Mouse (Mus musculus) gastrocnemius, postnatal 4 days (tissue): Measurements from ENCODE around the gene Col4a3. TPM values are rescaled to one million over a fixed set of nuclear protein-coding genes. Genes with fewer than 3 reads are reported as not detected.

Experiments
- DNase-seq, 2 experiments: peaks; one replicate each; pipeline ENCODE4 v3.0.0; 2021 to 2022; ENCODE audit warnings: low spot score in 2 of 2, mixed read lengths in 2 of 2
- total RNA-seq, 2 experiments: library from RNA; stranded (reverse); gene quantifications; 2 replicates each; pipeline ENCODE4 v1.2.3; 2021

Col4a3 gene
- total RNA-seq, 2 experiments from 2014 or later = 0.21 to 0.52 TPM

DNA sequence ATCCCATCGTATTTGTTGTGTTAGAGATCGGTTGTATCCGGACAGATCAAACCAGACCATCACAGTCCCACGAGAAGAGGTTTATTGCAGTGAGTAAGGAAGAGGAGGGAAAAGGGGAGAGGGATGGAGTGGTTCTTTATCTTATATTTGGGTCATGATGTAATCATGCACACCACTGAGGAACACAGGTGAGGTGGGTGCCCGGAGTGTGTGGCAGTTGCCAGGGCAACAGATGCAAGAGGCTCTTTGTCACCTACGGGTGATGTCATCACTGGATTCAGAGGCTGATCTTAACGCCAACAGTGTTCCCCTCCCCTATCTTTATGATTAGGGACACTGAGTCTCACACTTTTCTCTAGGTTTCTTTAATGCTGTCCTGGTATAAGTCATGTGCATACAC is 18.6 kb downstream of the Col4a3 start:
- no peak for DNase-seq

DNA sequence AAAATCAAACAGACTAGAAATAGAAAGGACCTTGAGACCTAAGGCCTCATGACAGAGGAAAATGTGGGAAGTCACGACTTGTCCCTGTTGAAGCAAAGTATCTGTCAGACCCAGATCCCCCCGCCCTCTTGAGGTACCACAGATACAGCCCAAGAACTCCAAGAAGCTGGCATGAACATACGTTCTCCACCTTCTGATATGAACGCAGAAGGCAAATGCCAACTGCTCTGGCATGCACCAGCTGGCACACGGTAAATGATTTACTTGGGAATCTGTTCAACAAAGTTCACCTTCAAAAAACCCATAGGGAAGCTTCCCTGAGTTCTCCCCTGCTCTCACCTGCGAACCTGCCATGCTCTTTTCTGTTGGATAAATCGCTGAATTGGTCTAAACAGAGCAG is 19.1 kb downstream of the Col4a3 start:
- no peak for DNase-seq

DNA sequence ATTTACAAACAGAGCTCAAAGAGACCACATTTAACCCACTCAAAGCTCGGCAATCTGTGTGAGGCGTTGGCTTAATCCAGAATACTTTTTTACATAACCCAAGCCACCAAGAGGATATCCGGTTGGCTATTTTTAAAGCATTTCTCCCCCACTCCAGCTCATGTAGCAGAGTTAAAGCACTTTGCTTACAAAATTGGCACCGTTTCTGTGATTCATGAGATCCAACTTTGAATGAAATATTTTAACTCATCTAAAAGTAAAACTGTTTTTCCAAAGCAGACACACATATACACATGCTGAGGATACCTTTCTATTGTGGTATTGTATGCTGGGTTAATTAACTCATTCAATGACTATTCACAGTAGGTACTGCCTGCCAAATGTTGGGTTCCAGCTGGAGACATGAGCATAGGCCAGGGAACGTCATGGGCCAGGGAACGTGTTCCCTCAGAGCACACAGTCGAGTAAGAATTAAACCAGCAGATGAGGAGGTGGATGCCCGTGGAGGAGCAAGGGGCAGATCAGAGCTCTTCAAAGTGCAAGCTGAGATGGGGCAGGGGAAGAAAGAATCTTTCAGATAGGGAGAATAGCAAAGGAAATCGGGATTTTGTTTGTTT is 22.0 kb downstream of the Col4a3 start:
- no peak for DNase-seq

DNA sequence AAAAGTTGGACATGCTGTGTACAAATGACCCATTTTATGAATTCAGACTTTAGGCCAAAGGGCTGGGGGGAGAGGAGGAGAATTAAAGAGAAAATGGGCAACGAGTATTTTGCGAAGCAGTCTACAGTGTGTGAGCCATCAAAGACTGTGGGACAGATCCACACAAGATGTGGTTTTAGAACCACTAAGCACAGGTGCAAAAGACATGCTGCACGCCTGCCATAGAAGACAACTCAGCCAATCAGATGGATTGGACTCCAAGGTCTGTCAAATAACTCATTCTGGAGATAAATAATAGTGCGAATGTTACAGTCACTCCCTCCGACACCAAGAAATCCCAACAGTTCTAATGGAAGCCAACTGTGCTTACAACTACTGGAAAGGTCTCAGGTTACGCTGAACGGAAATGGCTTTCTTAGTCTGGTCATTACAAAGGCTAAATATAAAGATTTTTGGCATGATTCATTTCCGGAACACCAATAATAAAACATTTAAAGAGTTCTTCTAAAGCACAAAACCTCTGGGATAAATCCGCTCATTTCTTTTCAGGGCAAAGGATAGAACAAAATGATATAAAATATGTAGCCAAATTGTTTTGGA is 25.4 kb downstream of the Col4a3 start:
- no peak for DNase-seq

DNA sequence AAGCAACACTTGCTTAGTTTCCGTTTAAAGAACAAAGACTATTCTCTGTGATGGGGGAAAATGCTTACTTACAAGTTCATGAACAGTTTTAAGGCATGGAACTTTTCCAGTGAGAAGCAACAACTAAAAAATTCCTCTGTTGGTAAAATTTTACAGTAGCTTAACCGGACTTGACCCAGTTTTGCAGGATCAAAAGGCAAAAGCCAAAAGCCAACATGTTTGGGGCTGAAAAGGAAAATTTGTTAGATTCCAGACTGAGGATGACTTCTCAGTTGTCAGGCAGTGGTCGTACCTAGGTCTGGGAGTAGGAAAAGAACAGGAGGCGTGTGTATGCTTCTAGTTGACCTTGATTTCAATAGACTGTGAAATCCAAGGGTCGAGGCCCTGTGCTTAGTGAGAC is 31.3 kb downstream of the Col4a3 start:
- no peak for DNase-seq

DNA sequence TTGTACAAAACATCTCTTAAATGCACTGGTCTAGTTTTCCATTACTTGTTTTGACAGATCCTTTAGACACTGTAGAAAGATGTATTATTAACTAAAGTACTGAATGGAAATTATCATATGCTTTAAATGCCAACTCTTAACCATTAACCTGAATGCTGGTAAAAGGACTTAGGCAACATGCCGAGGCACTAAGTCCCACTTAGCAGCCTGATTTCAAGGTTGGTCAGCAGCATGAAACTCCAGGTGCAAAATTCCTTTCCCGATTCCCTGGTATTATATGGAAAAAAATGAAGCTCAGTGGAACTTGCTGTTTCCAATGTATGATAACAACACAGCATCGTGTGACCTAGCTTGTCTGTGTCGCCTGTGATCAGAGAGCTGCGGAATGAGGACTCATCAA is 31.9 kb downstream of the Col4a3 start:
- no peak for DNase-seq

DNA sequence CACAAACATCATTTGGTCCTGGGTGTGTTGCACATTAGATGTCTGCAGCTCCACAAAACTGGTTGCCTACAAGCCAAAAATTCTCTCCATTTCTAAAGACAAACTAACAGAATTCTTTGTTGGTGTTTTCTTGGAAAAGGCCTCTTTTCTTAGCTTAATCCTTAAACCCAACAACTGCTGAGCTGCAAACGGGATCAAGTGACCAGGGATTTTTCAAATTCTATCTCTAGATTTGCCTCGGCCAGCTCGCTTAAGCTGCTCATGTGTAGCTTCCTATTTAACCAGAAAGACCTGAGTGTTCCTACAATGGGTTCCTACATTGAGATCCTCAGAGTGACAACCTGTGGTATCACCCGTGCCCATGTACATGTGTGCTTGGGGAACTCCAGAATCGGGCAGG is 33.3 kb downstream of the Col4a3 start:
- no peak for DNase-seq

DNA sequence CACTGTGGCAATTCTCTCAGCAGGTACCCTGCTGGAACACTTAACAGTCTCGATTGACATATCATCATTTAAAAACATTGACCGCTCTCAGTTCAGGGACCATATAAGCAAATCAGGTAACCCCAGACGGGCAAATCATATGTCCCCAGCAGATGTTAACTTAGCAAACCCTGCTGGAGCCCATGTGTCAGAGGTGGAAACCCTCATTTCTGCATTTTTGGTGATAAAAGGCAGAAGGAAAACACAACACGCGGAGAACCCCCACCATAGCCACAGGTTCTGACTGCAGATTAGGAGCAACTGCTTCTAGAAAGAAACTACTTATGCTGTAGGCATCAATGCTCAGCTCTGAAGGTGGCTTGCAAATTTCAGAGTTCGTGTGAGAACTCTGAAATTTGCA is 38.2 kb downstream of the Col4a3 start:
- DNase-seq = no peak

DNA sequence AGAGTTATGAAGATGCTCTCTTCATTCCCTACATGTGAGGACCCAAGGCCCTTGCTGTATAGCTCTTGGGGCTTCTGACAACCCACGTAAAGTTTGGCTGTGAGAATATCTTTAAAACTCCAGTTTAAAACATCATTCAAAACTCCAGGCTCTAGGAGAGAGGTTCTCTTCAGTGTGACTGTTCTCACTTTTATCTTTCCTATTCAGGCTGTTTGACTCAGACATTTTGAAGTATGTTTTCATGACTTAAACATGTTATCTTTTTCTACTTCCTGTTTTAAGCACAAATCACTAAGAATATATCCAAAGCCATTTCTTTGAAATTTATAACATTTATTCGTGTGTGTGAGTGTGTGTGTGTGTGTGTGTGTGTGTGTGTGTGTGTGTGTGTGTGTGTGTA is 38.8 kb downstream of the Col4a3 start:
- DNase-seq = no peak

DNA sequence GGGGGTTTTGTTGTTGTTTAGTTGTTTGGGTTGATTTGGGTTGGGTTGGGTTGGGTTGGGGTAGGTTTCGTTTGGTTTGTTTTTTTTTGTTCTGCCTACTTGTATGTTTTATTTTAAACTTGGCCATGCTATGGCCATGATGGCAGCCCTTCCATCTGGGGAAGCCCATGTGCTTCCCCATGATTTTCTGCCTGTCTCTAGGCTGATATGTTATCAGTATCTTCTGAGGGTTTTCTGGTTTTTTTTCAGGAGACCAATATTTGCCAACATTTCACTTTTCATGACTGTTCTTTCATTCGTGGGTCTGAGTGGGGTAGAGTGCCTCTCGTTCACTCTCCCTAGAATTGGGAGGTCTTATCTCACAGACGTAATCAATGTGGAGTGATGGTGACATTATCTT is 40.9 kb downstream of the Col4a3 start:
- DNase-seq = no peak

DNA sequence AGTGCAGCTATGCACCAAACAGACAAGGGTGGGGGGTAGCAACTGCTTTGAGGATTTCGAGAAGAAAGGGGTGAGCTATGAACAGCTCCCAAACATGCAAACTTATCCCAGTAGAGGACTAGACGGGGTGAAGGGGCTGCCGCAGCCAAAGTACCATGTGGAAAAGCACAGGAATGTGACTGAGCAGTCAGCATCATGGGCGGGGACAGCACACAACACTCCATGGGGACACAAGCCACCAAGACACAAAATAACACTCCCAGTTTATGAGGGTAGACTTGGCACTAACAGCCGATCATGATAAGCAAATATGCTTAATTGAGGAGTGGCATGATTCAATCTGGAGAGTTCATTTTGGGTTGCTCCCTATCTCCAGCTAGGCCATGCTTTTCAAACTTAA is 42.8 kb downstream of the Col4a3 start:
- DNase-seq = no peak

DNA sequence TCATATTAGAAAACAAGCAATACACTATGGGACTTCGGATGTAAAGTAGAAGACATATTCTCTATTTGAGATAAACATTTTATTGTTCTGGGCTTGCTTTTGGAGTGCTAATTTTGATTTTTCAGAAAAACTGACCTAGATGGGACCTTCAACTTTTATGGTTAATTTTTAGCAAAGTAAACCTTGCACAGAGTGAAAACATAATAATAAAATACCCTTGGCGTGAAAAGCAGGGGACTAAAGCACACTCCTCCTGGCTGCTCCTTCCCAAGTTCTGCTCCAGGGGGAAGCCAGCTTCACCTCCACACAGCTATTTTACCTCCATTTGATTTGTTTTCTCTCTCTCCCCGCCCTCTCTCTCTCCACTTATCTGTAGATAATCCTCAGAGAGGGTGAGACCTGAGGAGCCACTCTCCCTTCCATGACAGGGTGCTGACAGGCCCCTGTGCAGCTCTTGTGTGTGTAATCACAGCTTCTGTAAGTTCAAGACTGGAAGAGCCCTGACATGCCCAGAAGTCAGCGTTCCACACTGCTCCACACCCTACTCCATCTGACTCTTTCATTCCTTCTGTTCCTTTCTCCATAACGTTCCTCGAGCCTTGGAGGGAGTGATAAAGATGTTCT is 44.6 kb downstream of the Col4a3 start:
- DNase-seq = no peak

DNA sequence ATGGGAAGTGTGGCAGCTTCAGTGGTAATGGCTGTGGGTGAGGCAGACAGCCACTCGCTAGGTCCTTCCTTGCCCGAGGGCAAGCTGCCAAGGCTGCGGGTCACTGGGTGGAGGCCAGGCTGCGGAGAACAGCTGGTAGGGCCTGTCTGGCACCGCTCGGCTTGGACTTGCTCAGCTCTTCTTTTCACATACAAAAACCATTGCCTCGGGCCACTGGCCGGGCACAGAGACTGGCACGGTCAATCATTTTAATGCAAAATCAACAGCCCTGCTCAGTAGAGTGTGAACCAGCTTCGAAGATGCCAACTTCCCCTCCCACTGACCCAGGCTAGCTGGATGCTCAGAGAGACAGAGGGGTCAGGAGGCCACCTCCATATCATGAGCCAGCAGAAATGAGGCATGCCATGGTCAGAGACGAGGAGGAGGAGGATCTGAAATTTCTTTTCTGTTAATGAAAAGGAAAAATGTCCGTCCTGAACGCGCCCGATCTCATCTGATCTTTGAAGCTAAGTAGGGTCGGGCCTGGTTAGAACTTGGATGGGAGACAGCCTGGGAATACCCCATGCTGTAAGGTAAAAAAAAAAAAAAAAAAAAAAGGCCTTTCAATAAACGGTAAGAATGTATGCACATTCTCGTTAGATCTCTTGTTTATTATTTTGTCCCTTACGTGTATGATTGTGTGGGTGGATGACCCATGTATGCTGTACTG is 48.0 kb downstream of the Col4a3 start:
- peak; percentile 48 to 77 for DNase-seq

DNA sequence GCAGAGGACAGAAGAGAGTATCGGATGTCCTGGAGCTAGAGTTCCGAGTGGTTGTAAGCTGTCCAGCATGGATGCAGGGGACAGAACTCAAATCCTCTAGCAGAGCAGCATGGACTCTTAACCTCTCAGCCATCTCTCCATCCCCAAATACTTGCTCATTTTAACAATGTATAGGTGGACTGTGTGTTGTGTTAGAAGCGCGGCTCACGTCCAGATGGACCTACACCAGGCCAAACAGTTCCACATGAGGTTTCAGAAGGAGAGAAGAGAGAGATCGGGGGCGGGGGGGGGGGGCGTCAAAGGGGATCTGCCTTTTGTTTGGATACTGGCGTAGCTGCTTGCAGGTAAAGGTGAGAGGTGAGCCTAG is 48.5 kb downstream of the Col4a3 start:
- DNase-seq = no peak

DNA sequence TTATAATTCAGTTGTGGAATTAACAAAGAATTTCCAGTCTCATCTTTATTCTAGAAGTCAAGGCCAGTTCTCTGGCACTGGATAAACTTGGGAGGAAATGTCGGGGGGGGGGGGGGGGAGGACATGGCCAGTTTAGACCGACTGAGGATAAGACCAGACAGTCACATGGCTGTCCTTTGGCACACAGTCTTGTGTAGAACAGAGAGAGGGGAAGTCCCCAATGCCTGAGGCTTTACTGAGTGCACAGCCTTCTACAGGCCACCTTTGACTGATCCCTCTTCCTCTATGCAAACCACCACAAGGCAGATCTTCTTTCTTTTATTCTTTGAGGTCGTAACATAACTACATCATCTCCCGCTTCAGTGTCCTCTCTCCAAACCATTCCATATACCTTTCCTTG is 49.6 kb downstream of the Col4a3 start:
- DNase-seq = no peak

DNA sequence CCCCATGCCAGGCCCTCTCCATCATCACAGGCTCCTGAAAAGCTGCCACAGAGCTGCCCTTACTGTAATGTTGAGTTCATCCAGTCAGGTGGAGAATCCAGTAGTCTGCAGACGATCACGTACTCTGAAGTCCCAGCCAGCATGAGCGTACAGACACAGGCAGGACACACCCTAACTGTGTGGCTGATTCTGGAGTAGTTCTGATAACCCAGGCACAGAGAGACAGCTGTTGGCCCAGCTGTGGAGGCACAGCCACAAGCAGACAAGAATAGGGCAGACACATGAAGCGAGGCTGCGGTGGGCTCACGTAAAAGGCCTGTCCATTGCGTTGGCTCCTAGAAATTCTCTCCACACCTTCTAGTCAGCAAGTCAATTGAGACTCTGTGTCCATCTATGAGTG is 50.7 kb downstream of the Col4a3 start:
- DNase-seq = no peak

DNA sequence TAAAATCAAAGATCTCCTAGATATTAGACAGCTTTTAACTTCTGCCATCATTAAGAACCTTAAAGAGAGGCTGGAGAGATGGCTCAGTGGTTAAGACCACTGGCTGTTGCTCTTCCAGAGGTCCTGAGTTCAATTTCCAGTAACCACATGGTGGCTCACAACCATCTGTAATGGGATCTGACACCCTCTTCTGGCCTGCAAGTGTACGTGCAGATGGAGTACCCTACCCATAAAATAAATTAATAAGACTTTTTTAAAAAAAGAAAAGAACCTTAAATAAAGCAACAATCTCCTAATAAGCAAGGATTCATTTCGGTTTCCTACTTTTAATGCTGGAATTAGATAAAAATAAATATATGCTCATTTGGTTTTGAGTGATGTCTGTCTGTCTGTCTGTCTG is 51.7 kb downstream of the Col4a3 start:
- no peak for DNase-seq

DNA sequence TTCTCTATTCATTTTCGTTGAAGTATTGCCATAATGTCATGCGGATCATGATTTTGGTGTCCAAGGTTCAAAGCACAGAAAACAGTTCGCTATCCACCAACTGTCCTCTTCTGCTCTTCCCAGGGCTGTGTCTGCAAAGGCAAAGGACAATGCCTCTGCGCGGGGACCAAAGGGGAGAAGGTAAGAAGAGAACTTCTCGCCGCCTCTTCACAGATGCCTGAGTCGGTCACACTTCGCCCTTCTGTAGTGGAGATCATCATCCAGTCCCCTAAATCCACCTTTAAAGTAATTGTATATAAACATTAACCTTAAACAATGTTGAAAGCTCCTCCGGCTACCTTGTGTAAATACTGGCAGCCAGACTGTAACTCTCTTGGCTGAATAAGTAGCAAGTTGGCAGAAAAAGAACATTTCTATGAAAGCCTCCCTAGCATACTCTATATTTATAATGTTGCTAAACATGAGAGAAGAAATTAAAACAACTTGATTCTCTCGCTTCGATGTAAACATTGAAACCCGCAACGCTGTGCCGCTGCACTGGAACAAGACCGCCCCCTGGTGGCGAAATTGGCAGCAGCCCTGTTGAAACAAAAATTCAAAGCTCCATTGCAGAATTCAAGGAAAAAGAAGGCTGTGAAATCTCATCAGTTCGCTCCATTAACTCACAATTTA is 54.7 kb downstream of the Col4a3 start:
- DNase-seq = peak; percentile 67 to 78

DNA sequence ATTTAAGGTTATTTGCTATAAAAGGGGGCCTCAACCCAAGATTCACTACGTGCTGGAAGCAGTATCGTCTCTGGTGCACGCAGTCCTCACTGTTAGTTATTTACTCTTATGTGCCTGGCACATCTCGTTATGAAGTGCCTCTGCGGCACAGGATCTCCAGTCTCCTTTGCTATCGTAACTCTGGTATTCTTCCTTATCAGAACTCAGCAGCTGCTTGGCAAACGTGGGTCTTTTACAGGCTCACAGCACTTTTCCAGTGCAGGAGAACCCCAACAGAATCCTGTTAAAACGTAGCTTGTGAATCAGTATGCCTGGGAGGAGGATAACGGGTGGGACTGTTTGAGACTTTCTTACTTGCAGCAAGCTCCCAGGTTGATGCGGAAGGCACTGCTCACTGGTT is 61.3 kb downstream of the Col4a3 start:
- no peak for DNase-seq

DNA sequence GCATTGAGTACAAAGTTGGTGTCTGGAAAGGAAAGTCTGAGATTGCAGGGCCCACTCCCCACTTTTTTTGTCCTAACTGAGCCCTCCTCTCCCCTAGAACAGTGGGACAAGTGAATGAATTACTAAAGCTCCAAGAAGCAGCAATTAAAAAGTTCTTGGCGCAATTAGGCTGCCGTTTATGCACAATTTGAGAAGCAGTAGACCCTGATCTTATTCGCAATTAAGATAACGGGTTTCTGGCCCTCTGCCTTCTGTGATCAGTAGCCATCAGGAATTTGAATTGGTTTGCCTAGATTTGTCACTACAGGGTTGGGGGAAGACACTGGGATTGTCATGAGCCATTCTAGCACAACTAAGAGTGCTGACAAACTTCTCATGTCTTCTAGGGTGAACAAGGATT is 64.1 kb downstream of the Col4a3 start:
- no peak for DNase-seq

DNA sequence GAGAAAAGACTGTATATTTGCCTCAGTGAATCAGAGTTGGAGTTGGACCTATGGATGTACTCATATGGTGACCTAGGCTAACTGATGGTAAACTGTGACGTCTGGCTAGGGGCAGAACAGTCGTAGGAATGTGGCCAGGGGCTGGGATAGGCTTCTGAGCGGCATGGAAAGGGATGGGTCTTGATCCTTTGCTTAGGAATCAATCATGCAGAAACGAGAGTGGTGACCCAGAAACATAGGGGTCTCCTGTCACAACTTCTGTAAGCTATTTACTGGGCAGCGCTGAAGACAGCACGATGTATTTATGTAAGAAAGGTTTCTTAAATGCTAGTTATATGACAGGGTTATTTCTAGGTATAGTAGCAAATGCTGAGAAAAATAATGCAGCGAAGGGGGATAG is 67.3 kb downstream of the Col4a3 start:
- DNase-seq = no peak

DNA sequence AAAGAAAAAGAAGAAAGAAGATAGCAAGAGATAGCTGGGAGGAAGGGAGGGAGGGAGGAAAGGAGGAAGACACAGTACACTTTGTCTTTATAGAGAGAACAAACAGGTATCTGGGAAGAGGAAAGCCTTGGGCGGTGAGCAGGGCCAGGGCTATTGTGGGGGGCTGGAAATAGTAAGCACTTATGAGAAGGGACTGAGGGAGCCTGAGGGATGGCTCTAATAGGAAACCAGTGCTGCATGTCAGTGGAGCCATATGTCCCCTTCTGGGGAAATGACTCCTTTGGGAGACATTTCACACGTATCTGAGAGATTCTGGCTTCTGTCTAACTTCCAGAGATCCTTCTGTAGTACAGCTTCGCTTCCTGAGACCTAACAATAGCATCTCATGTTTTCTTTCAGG is 69.7 kb downstream of the Col4a3 start:
- DNase-seq = no peak
